Mouse (Mus musculus) myocyte (in vitro differentiated cells): Measurements from ENCODE around the gene Myrip. TPM values are rescaled to one million over a fixed set of nuclear protein-coding genes. Genes with fewer than 3 reads are reported as not detected.

Experiments used
- H3K27me3 ChIP-seq: one replicate; pipeline ENCODE4 v1.6.1; 2011; ENCODE audit not compliant: control insufficient read depth, insufficient read depth, insufficient read length
- H3K36me3 ChIP-seq: one replicate; pipeline ENCODE4 v1.6.1; 2011; ENCODE audit not compliant: control insufficient read depth, insufficient read depth
- H3K4me2 ChIP-seq: one replicate; pipeline ENCODE4 v1.6.1; 2011; ENCODE audit warnings: low read depth, control low read depth
- H3K4me3 ChIP-seq: one replicate; pipeline ENCODE4 v1.5.1; 2011; ENCODE audit warnings: mild to moderate bottlenecking, control low read depth, moderate library complexity
- H3K79me2 ChIP-seq: one replicate; pipeline ENCODE4 v1.6.1; 2011; ENCODE audit not compliant: control insufficient read depth, insufficient read depth
- H3ac ChIP-seq: one replicate; pipeline ENCODE4 v1.6.1; 2011; ENCODE audit not compliant: control insufficient read depth, insufficient read length
- CEBPB ChIP-seq: IDR thresholded peaks from 2 replicates; pipeline ENCODE4 v1.6.1; 2011; ENCODE audit warnings: mild to moderate bottlenecking, moderate library complexity; ENCODE audit not compliant: poor library complexity, insufficient read depth, severe bottlenecking
- E2F4 ChIP-seq: IDR thresholded peaks from one replicate; pipeline ENCODE4 v1.6.1; 2011; ENCODE audit warnings: mild to moderate bottlenecking, control low read depth, moderate library complexity; ENCODE audit not compliant: insufficient read depth
- MAX ChIP-seq: IDR thresholded peaks from one replicate; pipeline ENCODE4 v1.6.1; 2011; ENCODE audit warnings: low read depth, mild to moderate bottlenecking, control low read depth
- MYOD1 ChIP-seq, 3 experiments: IDR thresholded peaks; one replicate each; pipeline ENCODE4 v1.6.1; 2011; ENCODE audit warnings: control low read depth in 2 of 3, low read depth in 2 of 3, mild to moderate bottlenecking in 2 of 3, moderate library complexity in 1 of 3; ENCODE audit not compliant: insufficient read length in 2 of 3, control insufficient read depth in 1 of 3
- MYOG ChIP-seq, 3 experiments: IDR thresholded peaks; one replicate each; pipeline ENCODE4 v1.6.1; 2011; ENCODE audit warnings: control low read depth in 2 of 3, low read depth in 2 of 3, mild to moderate bottlenecking in 2 of 3; ENCODE audit not compliant: insufficient read length in 2 of 3, control insufficient read depth in 1 of 3, insufficient read depth in 1 of 3
- POLR2A ChIP-seq: IDR thresholded peaks from one replicate; pipeline ENCODE4 v1.6.1; 2011; ENCODE audit warnings: low read depth, mild to moderate bottlenecking, control low read depth, moderate library complexity; ENCODE audit not compliant: insufficient read length
- POLR2AphosphoS2 ChIP-seq: IDR thresholded peaks from one replicate; pipeline ENCODE4 v1.6.1; 2011; ENCODE audit warnings: low read depth, control low read depth; ENCODE audit not compliant: insufficient read length
- REST ChIP-seq: IDR thresholded peaks from one replicate; pipeline ENCODE4 v1.6.1; 2011; ENCODE audit warnings: mild to moderate bottlenecking, control low read depth, moderate library complexity; ENCODE audit not compliant: insufficient read depth, insufficient read length
- SRF ChIP-seq: IDR thresholded peaks from one replicate; pipeline ENCODE4 v1.6.1; 2011; ENCODE audit warnings: low read depth; ENCODE audit not compliant: control insufficient read depth, insufficient read length
- TCF12 ChIP-seq: IDR thresholded peaks from one replicate; pipeline ENCODE4 v1.6.1; 2011; ENCODE audit warnings: mild to moderate bottlenecking, control low read depth; ENCODE audit not compliant: poor library complexity, insufficient read depth, severe bottlenecking
- TCF3 ChIP-seq: IDR thresholded peaks from one replicate; pipeline ENCODE4 v1.6.1; 2011; ENCODE audit warnings: low read depth, control low read depth; ENCODE audit not compliant: insufficient read length
- USF1 ChIP-seq: IDR thresholded peaks from one replicate; pipeline ENCODE4 v1.6.1; 2011; ENCODE audit warnings: low read depth, mild to moderate bottlenecking, control low read depth, moderate library complexity
- polyA plus RNA-seq: library from polyadenylated mRNA; unstranded; fragments of >200 nt; fragmentation: generic; extraction: Trizol; gene quantifications from one replicate; pipeline ENCODE4 v1.2.1, GENCODE M21; 2012; ENCODE audit warnings: missing spikeins

Myrip gene
- polyA plus RNA-seq, 1 experiment: 0.17 TPM

DNA sequence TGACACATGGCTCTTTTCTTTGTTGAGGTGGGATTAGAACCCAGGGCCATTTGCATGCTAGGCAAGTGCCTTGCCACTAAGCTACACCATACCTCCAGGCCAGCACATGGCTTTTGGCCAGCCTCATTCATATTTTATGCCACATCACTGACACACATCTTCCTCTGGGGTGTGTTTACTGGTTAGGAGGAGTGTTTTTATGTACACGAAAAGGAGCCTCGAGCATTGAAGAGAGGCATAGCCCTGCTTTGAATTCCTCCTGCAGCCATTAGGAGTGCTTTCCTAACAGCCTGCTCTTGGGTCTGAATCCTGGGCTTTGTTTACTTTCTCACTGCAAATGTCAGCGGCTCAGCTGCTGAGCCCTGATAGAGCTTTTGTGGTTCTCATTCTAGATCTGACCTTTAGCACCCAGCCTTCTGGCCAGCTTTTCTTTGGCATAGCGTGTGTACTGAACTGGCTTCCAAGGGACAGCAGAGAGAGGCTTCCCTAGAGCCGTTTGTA, 44.4 kb downstream of the Myrip start:
- H3K4me2 ChIP-seq: no peak overlapping the region
- no peaks in the 10 kb centered on the region for H3K79me2 ChIP-seq
- H3ac ChIP-seq: no peak overlapping the region
- H3K27me3 ChIP-seq: no peaks in the 10 kb centered on the region
- no peak overlapping the region for H3K4me3 ChIP-seq
- no peak for TF ChIP-seq USF1
- TF ChIP-seq TCF3: no peak
- no peak for TF ChIP-seq CEBPB
- no peak for TF ChIP-seq TCF12
- TF ChIP-seq POLR2AphosphoS2: no peak
- TF ChIP-seq REST: no peak
- TF ChIP-seq MYOG (IDR thresholded peaks at IDR 0.05; ENCODE audit: control insufficient read depth in 1 of 3, insufficient read depth in 1 of 3, insufficient read length in 2 of 3, low read depth in 2 of 3): no peak
- no peak for TF ChIP-seq POLR2A
- no peak for TF ChIP-seq SRF
- no peak for TF ChIP-seq MAX
- TF ChIP-seq E2F4: no peak
- TF ChIP-seq MYOD1 (IDR thresholded peaks at IDR 0.05; ENCODE audit: control insufficient read depth in 1 of 3, insufficient read length in 2 of 3, low read depth in 2 of 3): no peak
- no peaks in the 10 kb centered on the region for H3K36me3 ChIP-seq

DNA sequence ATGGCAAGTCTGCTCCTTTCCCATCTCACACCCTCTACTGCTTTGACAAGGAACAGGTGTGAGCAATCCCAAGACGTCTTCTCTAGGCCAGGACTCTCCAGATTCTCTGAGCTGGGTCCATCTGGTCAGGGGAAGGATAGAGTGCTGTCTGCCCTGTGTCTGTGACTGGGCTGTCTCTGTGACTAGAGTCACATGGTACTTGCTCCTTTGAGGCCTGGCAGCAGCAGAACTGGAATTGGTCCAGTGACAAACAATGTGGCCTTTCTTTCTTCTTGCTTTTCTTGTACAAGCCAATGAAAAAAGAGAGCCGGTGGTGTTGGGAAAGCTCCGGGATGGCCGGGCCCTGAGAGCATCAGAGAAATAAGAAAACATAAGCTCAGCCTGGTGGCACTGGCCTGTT, 47.8 kb downstream of the Myrip start:
- no peaks in the 10 kb centered on the region for H3K36me3 ChIP-seq
- no peak overlapping the region for H3K4me2 ChIP-seq
- H3K79me2 ChIP-seq: no peaks in the 10 kb centered on the region
- no peaks in the 10 kb centered on the region for H3K27me3 ChIP-seq
- H3ac ChIP-seq: no peak overlapping the region
- no peak for TF ChIP-seq REST
- TF ChIP-seq E2F4: no peak
- TF ChIP-seq MYOD1 (IDR thresholded peaks at IDR 0.05; ENCODE audit: control insufficient read depth in 1 of 3, insufficient read length in 2 of 3, low read depth in 2 of 3): no peak
- no peak for TF ChIP-seq POLR2A
- TF ChIP-seq SRF: no peak
- TF ChIP-seq POLR2AphosphoS2: no peak
- TF ChIP-seq CEBPB: no peak
- no peak for TF ChIP-seq TCF12
- no peak for TF ChIP-seq MAX
- TF ChIP-seq USF1: no peak
- H3K4me3 ChIP-seq: no peak overlapping the region

DNA sequence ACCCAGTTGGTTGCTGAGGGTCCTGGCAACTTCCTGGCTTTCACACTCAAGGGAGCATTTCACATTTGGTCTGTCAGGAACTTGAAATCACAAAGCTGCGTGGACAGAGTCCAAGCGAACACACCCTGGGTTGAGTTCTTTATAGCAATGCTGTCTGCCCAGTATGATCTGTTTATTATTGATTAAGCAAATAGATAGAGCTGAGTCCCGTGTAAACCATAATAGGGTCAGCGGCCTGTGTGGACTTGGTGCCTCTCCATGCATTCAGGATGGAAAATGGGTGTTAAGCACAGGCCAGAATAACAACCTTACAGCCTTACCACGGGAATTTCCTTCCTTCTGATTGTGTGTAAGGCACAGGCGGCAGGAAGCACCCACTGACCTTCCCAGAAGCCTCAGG, 49.0 kb downstream of the Myrip start:
- H3ac ChIP-seq: no peak overlapping the region
- no peaks in the 10 kb centered on the region for H3K27me3 ChIP-seq
- no peak for TF ChIP-seq POLR2A
- no peak for TF ChIP-seq TCF3
- no peak for TF ChIP-seq MYOD1 (IDR thresholded peaks at IDR 0.05; ENCODE audit: control insufficient read depth in 1 of 3, insufficient read length in 2 of 3, low read depth in 2 of 3)
- no peaks in the 10 kb centered on the region for H3K79me2 ChIP-seq
- H3K4me3 ChIP-seq: no peak overlapping the region
- H3K36me3 ChIP-seq: no peaks in the 10 kb centered on the region
- H3K4me2 ChIP-seq: no peak overlapping the region

DNA sequence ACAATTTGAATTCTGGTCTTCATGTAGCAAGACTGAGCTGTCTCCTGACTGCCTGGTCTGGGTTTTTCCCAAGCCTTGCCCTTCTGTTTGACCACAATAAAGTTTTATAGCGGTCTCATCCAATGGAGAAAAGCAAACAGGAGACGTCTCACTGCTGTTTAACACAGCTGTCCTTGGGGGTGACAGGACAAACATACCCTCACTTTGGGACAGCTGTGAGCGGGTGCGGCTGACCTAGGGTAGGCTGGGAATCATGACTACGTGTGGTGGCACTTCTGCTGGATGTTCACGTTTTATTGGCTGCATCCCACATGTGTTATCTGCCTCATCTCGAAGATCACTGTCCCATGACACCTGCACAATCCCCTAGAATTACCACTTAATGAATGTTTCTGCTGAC, 49.7 kb downstream of the Myrip start:
- H3K36me3 ChIP-seq: no peaks in the 10 kb centered on the region
- no peaks in the 10 kb centered on the region for H3K27me3 ChIP-seq
- no peak for TF ChIP-seq SRF
- no peak for TF ChIP-seq CEBPB
- TF ChIP-seq TCF3: no peak
- peak; percentile 10 for TF ChIP-seq TCF12
- peak in 1 of 3 experiments; percentile 68 for TF ChIP-seq MYOD1 (IDR thresholded peaks at IDR 0.05; ENCODE audit: control insufficient read depth in 1 of 3, insufficient read length in 2 of 3, low read depth in 2 of 3)
- TF ChIP-seq POLR2AphosphoS2: no peak
- peak; percentile 21 to 39 (median 30) for TF ChIP-seq MYOG (IDR thresholded peaks at IDR 0.05; ENCODE audit: control insufficient read depth in 1 of 3, insufficient read depth in 1 of 3, insufficient read length in 2 of 3, low read depth in 2 of 3)
- H3K4me2 ChIP-seq: no peak overlapping the region
- H3K4me3 ChIP-seq: no peak overlapping the region
- no peaks in the 10 kb centered on the region for H3K79me2 ChIP-seq
- H3ac ChIP-seq: no peak overlapping the region

DNA sequence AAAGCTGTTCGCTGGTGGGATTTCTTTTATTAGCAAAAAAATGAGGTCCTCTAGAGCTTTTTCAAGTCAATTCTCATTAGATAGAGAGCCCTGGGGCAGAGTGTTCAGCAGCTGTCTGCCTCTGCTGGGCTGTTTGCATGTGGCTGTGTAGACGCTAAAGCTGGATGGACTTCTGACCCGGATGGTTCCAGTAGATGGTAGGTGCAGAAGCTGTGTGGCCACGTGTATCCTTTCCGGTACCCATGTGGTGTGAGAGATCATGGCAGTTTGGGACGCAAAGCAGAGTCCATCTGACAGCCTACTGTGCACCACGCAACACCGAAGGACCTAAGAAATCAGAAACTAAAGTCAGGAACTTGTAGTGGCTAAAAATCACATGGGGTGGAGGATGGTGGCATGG, 50.2 kb downstream of the Myrip start:
- Histone ChIP-seq H3K4me2 (no peak overlapping the region), H3ac (no peak overlapping the region), H3K4me3 (no peak overlapping the region), H3K79me2 (no peaks in the 10 kb centered on the region), H3K27me3 (no peaks in the 10 kb centered on the region), H3K36me3 (no peaks in the 10 kb centered on the region)
- TF ChIP-seq TCF12 (no peak), SRF (no peak), CEBPB (no peak), POLR2AphosphoS2 (no peak), POLR2A (no peak), REST (no peak), MAX (no peak), TCF3 (no peak), E2F4 (no peak), MYOD1 (IDR thresholded peaks at IDR 0.05; ENCODE audit: control insufficient read depth in 1 of 3, insufficient read length in 2 of 3, low read depth in 2 of 3) (no peak), MYOG (IDR thresholded peaks at IDR 0.05; ENCODE audit: control insufficient read depth in 1 of 3, insufficient read depth in 1 of 3, insufficient read length in 2 of 3, low read depth in 2 of 3) (no peak), USF1 (no peak)
